Mouse (Mus musculus) midbrain, embryonic 16.5 days (tissue): ENCODE results near the gene Ddx5. TPM values are rescaled to one million over a fixed set of nuclear protein-coding genes. Genes with fewer than 3 reads are reported as not detected.
"Not testable (repeated sequence)": the region's sequence is repeated elsewhere in the genome, so short reads cannot be mapped to it uniquely, and the experiment has no call there.

Experiments
- ATAC-seq: fragments of 200-750 bp; cut with Nextera tagmentation; 2 replicates; pipeline ENCODE4 v1.8.0; 2017; ENCODE audit warnings: moderate TSS enrichment
- H3K27ac ChIP-seq: fragments of 300-500 bp; sonication (generic); 2 replicates; pipeline ENCODE4 v1.5.1; 2014; ENCODE audit warnings: mild to moderate bottlenecking, low read length, mixed read lengths
- H3K27me3 ChIP-seq: fragments of 300-500 bp; sonication (generic); 2 replicates; pipeline ENCODE4 v1.6.1; 2014; ENCODE audit warnings: low read depth, low read length, mixed read lengths; ENCODE audit not compliant: control insufficient read depth, insufficient read depth
- H3K36me3 ChIP-seq: fragments of 300-500 bp; sonication (generic); 2 replicates; pipeline ENCODE4 v1.6.1; 2014; ENCODE audit warnings: mild to moderate bottlenecking, low read length, moderate library complexity, mixed read lengths; ENCODE audit not compliant: control insufficient read depth, insufficient read depth
- H3K4me1 ChIP-seq: fragments of 300-500 bp; sonication (generic); 2 replicates; pipeline ENCODE4 v1.6.1; 2014; ENCODE audit warnings: mild to moderate bottlenecking, low read length, mixed read lengths; ENCODE audit not compliant: control insufficient read depth, insufficient read depth
- H3K4me2 ChIP-seq: fragments of 300-500 bp; sonication (generic); 2 replicates; pipeline ENCODE4 v1.6.1; 2014; ENCODE audit warnings: mild to moderate bottlenecking, low read length, mixed read lengths
- H3K4me3 ChIP-seq: fragments of 300-500 bp; sonication (generic); 2 replicates; pipeline ENCODE4 v1.5.1; 2014; ENCODE audit warnings: low read depth, mild to moderate bottlenecking, low read length, moderate library complexity, mixed read lengths
- H3K9ac ChIP-seq: fragments of 300-500 bp; sonication (generic); 2 replicates; pipeline ENCODE4 v1.6.1; 2014; ENCODE audit warnings: low read depth, low read length, mixed read lengths
- H3K9me3 ChIP-seq: fragments of 300-500 bp; sonication (generic); replicated peaks from 2 replicates; pipeline ENCODE4 v1.6.1; 2014; ENCODE audit warnings: mild to moderate bottlenecking, low read length, mixed read lengths; ENCODE audit not compliant: control insufficient read depth, poor library complexity, severe bottlenecking
- WGBS: fragments of 180-500 bp; shearing (Covaris S2); extraction: QIAGEN DNeasy Blood & Tissue Kit; methylation state at CpG from one replicate; pipeline ENCODE4 v1.1.7; 2014; 5-methylcytosine and 5-hydroxymethylcytosine counted together
- polyA plus RNA-seq: library from polyadenylated mRNA; unstranded; fragments of >200 nt; fragmentation: Nextera tagmentation; extraction: Ambion mirVana; gene quantifications from 2 replicates; pipeline ENCODE4 v1.2.1, GENCODE M21; 2015

The Ddx5 gene
- polyA plus RNA-seq, 1 experiment from 2014 or later, result 365 TPM

DNA sequence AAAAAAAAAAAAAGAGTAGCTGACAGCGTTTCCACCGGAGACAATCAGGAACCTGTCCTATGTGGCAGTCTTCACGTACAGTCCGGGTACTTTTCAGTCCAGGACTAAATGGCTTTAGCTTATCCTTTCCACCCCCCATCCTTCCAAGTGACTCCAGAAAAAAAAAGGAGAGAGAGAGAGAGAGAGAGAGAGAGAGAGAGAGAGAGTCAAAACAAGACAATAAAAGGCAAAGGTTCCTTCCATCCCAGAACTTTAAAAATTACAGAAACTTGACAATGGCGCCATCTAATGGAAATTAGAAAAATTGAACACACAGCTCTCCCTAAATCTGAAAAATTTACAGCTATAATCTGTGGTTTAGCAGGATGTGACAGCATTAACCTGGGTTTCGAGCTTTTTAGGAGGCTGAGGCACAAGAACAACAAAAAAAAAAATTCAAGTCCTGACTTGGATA lies 46.6 kb downstream of the Ddx5 start:
- Histone ChIP-seq H3K4me3 (no peak overlapping the region), H3K4me1 (peaks cover 10% of the 10 kb centered on the region), H3K4me2 (no peak overlapping the region), H3K27me3 (no peaks in the 10 kb centered on the region), H3K9ac (no peak overlapping the region), H3K36me3 (no peaks in the 10 kb centered on the region), H3K27ac (no peak overlapping the region), H3K9me3 (no peaks in the 10 kb centered on the region)
- no peak for ATAC-seq
- 48% methylated on average over 6 of the region's 6 CpGs for WGBS

GRCm38 (mm10) chr11:106741826-106742225 lies 47.2 kb downstream of the Ddx5 start:
- H3K27me3 ChIP-seq, result no peaks in the 10 kb centered on the region
- no peak overlapping the region for H3K4me2 ChIP-seq
- no peak for ATAC-seq
- H3K9me3 ChIP-seq, result no peaks in the 10 kb centered on the region
- no peak overlapping the region for H3K4me3 ChIP-seq
- WGBS, result 95% methylated on average over 3 of the region's 3 CpGs
- H3K27ac ChIP-seq, result no peak overlapping the region
- no peak overlapping the region for H3K9ac ChIP-seq
- H3K4me1 ChIP-seq, result peaks cover 15% of the 10 kb centered on the region
- no peaks in the 10 kb centered on the region for H3K36me3 ChIP-seq

DNA sequence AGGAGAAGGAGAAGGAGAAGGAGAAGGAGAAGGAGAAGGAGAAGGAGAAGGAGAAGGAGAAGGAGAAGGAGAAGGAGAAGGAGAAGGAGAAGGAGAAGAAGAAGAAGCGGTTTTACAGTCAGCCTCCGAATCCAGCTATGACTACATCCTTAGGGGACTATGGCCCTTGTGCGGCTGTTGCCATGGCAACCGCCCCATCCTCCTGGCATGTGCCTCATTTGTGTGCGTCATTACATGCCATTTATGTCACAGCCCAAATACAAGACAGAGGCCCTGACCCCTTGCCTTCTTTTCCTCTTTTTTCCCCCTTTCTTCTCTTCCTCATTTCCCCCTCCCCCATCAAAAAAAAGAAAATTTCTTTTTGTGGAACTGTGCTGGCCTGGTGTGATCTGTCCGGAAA lies 47.8 kb downstream of the Ddx5 start:
- Histone ChIP-seq H3K27ac (no peak overlapping the region), H3K27me3 (no peaks in the 10 kb centered on the region), H3K4me3 (no peak overlapping the region), H3K9me3 (no peaks in the 10 kb centered on the region), H3K4me2 (no peak overlapping the region), H3K36me3 (no peaks in the 10 kb centered on the region), H3K9ac (no peak overlapping the region), H3K4me1 (peaks cover 21% of the 10 kb centered on the region)
- WGBS, result 28% methylated on average over 6 of the region's 6 CpGs
- no peak for ATAC-seq

GRCm38 (mm10) chr11:106740724-106741123 lies 48.3 kb downstream of the Ddx5 start:
- H3K9me3 ChIP-seq, H3K9ac ChIP-seq, H3K4me2 ChIP-seq, H3K4me3 ChIP-seq, H3K27ac ChIP-seq, H3K36me3 ChIP-seq, ATAC-seq, H3K27me3 ChIP-seq: not testable (repeated sequence)
- peaks cover 21% of the 10 kb centered on the region for H3K4me1 ChIP-seq
- 93% methylated on average over 7 of the region's 8 CpGs for WGBS

DNA sequence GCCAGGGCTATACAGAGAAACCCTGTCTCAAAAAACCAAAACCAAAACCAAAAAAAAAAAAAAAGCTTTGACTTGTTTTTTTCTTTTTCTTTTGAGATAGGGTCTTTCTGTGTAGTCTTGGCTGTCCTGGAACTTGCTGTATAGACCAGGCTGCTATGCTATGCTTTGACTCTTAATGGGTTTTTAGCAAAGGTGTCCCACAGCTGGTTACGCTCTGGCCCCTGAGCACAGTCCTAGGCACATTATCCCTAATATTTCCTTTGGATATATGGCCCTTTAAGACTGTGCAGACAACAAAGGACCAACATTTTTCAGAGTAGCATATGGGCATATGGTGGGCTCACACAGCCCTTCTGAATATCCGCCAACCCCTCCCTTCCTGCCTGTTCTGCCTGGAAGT lies 49.9 kb downstream of the Ddx5 start:
- Histone ChIP-seq H3K36me3 (no peaks in the 10 kb centered on the region), H3K9ac (no peak overlapping the region), H3K4me2 (no peak overlapping the region), H3K4me1 (peaks cover 21% of the 10 kb centered on the region), H3K27me3 (no peaks in the 10 kb centered on the region), H3K27ac (no peak overlapping the region), H3K9me3 (no peaks in the 10 kb centered on the region), H3K4me3 (no peak overlapping the region)
- ATAC-seq, result no peak
- WGBS, result 98% methylated on average over 2 of the region's 2 CpGs

- WGBS, result 5% methylated on average over 12 of the region's 12 CpGs
Measured at GRCm38 (mm10) chr11:106737178-106737621, 51.8 kb downstream of the Ddx5 start.

DNA sequence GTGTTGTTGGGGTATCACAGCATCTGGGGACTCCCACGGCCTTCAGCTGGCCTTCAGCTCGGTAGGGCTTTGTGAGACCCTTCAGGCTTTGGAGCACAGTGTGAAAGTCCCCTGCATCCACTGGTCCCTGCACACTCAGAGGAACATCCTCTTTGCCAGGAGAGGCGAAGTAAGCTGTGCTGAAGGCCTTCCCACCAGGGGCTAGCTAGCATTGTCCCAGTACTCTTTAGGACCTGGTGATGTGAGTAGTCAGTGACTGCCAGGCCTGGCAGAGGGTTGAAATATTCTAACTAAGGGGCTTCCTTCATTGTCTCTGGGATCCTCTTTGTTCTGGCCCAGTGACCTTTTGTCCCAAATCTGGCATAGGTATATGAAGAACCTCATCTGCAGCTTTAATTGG lies 52.4 kb downstream of the Ddx5 start:
- no peaks in the 10 kb centered on the region for H3K27me3 ChIP-seq
- peaks cover 21% of the 10 kb centered on the region for H3K4me1 ChIP-seq
- 30% methylated on average over 3 of the region's 3 CpGs for WGBS
- ATAC-seq, result peak; percentile 53
- H3K9me3 ChIP-seq, result no peaks in the 10 kb centered on the region
- H3K27ac ChIP-seq, result peak overlapping the region; percentile 93
- no peaks in the 10 kb centered on the region for H3K36me3 ChIP-seq
- H3K4me2 ChIP-seq, result 0 out of 2 replicates have a peak overlapping the region, but pooled peaks have one; percentile 19
- no peak overlapping the region for H3K4me3 ChIP-seq
- H3K9ac ChIP-seq, result peak overlapping the region; percentile 60

More at GRCm38 (mm10) chr11:106737178-106737621, 51.8 kb downstream of the Ddx5 start:
- Histone ChIP-seq H3K9me3 (no peaks in the 10 kb centered on the region), H3K27ac (peak overlapping the region; percentile 93), H3K4me3 (no peak overlapping the region), H3K27me3 (no peaks in the 10 kb centered on the region), H3K4me2 (peak overlapping the region; percentile 19; the same call in 1 of the 2 replicates), H3K4me1 (peaks cover 21% of the 10 kb centered on the region), H3K9ac (peak overlapping the region; percentile 60), H3K36me3 (no peaks in the 10 kb centered on the region)
- peak; percentile 85 for ATAC-seq

DNA sequence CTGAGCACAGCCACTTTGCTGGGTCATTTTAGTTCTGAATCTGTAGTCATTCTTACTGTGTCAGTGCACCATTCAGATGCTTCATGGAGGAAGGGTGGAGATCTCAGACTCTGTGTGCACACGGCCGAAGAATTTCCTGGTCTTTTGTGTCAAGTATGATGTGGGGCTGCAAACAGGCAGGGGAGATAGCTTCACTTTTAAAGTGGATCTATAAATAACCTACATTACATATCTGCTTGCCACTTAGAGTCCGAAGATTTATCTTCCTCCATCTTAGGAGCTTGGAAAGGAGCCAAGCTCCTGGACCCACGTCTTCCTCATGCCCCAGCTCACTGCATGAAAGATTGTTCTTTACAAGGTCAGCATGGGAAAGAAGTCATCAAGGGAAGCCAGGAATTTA lies 58.3 kb downstream of the Ddx5 start:
- Histone ChIP-seq H3K4me1 (peaks cover 9% of the 10 kb centered on the region; the same call in 1 of the 2 replicates), H3K27me3 (no peaks in the 10 kb centered on the region), H3K9ac (no peak overlapping the region), H3K9me3 (no peaks in the 10 kb centered on the region), H3K27ac (no peak overlapping the region), H3K36me3 (no peaks in the 10 kb centered on the region), H3K4me2 (no peak overlapping the region), H3K4me3 (no peak overlapping the region)
- no peak for ATAC-seq
- WGBS, result 69% methylated on average over 4 of the region's 4 CpGs
